Mouse (Mus musculus) embryonic facial prominence, embryonic 15.5 days (tissue): ENCODE measurements around the gene Fndc7. TPM values are rescaled to one million over a fixed set of nuclear protein-coding genes. Genes with fewer than 3 reads are reported as not detected.
A peak's percentile ranks its signal among the peaks of the same experiment; 100 is the strongest.
"Not testable (repeated sequence)": the region's sequence is repeated elsewhere in the genome, so short reads cannot be mapped to it uniquely, and the experiment has no call there.

Source experiments
- ATAC-seq: fragments of 200-750 bp; cut with Nextera tagmentation; 2 replicates; pipeline ENCODE4 v1.8.0; 2017; ENCODE audit warnings: low read depth, moderate TSS enrichment; ENCODE audit not compliant: insufficient number of reproducible peaks, low FRiP score, low TSS enrichment
- H3K27ac ChIP-seq: fragments of 300-500 bp; sonication (generic); replicated peaks from 2 replicates; pipeline ENCODE4 v1.5.1; 2015; ENCODE audit warnings: mild to moderate bottlenecking, inconsistent platforms
- H3K27me3 ChIP-seq: fragments of 300-500 bp; sonication (generic); 2 replicates; pipeline ENCODE4 v1.6.1; 2015; ENCODE audit warnings: inconsistent platforms
- H3K36me3 ChIP-seq: fragments of 300-500 bp; sonication (generic); 2 replicates; pipeline ENCODE4 v1.6.1; 2015; ENCODE audit warnings: mild to moderate bottlenecking, inconsistent platforms
- H3K4me1 ChIP-seq: fragments of 300-500 bp; sonication (generic); 2 replicates; pipeline ENCODE4 v1.6.1; 2015; ENCODE audit warnings: inconsistent platforms
- H3K4me2 ChIP-seq: fragments of 300-500 bp; sonication (generic); replicated peaks from 2 replicates; pipeline ENCODE4 v1.6.1; 2015; ENCODE audit warnings: mild to moderate bottlenecking, inconsistent platforms
- H3K4me3 ChIP-seq: fragments of 300-500 bp; sonication (generic); replicated peaks from 2 replicates; pipeline ENCODE4 v1.5.1; 2015; ENCODE audit warnings: mild to moderate bottlenecking, inconsistent platforms
- H3K9ac ChIP-seq: fragments of 300-500 bp; sonication (generic); 2 replicates; pipeline ENCODE4 v1.6.1; 2015; ENCODE audit warnings: inconsistent platforms
- H3K9me3 ChIP-seq: fragments of 300-500 bp; sonication (generic); replicated peaks from 2 replicates; pipeline ENCODE4 v1.6.1; 2016; ENCODE audit warnings: inconsistent platforms
- WGBS: fragments of 180-500 bp; shearing (Covaris S2); methylation state at CpG from one replicate; pipeline ENCODE4 v1.1.7; 2015; 5-methylcytosine and 5-hydroxymethylcytosine counted together
- polyA plus RNA-seq: library from polyadenylated mRNA; unstranded; fragments of >200 nt; fragmentation: Nextera tagmentation; extraction: Ambion mirVana; gene quantifications from 2 replicates; pipeline ENCODE4 v1.2.1, GENCODE M21; 2015

Gene Fndc7
- polyA plus RNA-seq, 1 experiment from 2014 or later, result 0.94 TPM

DNA sequence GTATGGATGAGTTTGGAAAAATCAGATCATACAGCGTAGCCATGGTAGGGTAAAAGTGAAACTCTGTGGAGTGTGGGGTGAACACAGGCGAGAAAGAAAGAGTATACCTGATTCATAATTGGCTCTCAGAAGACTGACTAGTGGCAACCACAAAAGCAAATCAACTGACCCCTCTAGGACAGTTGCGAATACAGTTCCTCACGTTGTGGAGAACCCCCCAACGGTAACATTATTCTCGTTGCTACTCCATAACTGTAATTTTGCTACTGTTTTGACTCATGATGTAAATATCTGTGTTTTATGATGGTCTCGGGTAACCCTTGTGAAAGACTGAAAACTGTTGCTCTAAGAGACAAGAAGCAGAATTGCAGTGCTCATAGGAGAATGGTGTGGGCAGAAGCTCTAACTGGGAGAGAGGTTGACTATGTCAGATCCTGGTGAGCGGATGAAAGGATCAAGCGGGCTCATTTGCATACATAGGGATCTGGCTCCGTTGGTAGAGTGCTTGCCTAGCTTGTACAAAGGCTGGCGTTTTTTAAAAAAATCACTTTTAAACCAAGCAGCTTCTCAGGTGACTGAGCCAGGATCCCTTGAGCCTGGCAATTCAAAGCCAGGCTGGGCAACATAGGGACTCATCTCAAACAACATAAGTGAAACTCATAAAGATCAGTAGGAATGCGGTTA, 2.7 kb downstream of the Fndc7 start:
- no peak for ATAC-seq
- H3K36me3 ChIP-seq, result no peaks in the 10 kb centered on the region
- H3K9me3 ChIP-seq, result no peaks in the 10 kb centered on the region
- no peak overlapping the region for H3K9ac ChIP-seq
- H3K4me2 ChIP-seq, result no peak overlapping the region
- H3K4me3 ChIP-seq, result no peak overlapping the region
- H3K27me3 ChIP-seq, result no peaks in the 10 kb centered on the region
- no peak overlapping the region for H3K27ac ChIP-seq
- H3K4me1 ChIP-seq, result no peaks in the 10 kb centered on the region; the same call in 1 of the 2 replicates
- WGBS, result 70% methylated on average over 12 of the region's 12 CpGs

DNA sequence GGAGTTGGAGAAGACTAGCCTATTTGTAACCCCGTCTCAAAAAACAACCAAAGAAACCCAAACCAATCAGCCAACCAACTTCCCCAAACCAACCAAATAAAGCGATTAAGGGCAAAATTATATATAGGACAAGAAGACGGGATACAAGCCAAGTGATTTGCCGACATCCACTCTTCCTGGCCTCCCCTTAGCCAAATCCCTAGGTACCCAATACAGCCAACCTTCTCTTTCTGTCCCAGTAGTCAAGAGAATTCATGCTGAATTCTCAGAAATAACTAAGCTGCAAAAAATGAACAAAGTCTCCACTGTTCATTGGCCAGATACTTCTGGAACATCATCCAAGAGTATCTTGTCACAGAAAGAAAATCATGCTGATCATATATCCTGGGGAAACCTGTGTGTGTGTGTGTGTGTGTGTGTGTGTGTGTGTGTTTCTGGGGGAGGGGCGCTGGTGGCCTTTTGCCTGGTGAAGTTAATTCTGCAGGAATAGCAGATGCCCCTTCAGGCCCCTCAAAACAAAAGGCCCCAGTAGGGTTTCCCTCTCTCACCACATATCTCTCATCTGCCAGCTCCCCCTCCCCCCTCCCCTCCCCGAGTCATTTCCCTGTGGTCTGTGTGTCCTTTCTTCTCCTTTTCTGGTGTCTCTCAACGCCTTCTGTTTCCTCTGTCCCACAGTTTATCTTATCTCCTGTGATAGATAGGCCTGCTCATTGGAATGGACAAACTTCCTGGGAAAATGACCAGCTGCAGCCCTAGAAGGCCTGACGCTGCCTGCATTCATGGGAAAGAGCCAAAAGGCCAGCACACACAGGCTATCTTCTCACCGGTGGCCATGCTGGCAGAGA, 3.9 kb downstream of the Fndc7 start:
- ATAC-seq, result no peak
- Histone ChIP-seq H3K9ac (no peak overlapping the region), H3K27ac (no peak overlapping the region), H3K9me3 (no peaks in the 10 kb centered on the region), H3K4me3 (no peak overlapping the region), H3K27me3 (no peaks in the 10 kb centered on the region), H3K36me3 (no peaks in the 10 kb centered on the region), H3K4me2 (no peak overlapping the region), H3K4me1 (peaks cover 5% of the 10 kb centered on the region)
- WGBS, result 53% methylated on average over 9 of the region's 9 CpGs

DNA sequence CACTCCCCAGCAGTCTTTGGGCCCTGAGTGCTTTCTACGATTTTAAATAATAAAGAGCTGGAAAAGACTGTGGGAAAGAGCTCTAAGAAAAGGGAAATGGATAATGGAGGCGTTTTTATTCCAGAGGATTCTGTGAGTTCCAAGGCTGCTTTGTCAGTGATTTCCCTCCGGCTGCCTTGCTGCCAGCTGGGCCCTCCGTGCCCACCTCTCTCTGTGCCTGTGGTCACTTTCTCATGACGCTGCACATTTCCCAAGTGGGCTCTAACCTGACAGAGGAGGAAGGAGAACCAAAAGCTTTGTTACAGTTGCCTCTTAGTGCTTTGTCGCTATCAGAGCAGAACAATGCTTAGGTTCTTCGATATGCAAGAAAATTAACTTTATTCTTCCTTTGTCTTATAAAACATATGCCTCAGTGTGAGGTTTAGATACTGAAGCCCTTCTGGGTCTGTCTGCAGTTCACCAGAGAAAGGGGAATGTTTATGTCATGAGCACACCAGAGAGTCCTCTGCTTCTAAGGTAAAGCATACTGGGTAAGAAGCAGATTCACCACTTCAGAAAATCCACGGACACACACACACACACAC, 5.0 kb downstream of the Fndc7 start:
- WGBS, result 67% methylated on average over 8 of the region's 8 CpGs
- Histone ChIP-seq H3K4me1 (peaks cover 11% of the 10 kb centered on the region), H3K27me3 (no peaks in the 10 kb centered on the region), H3K4me2 (no peak overlapping the region), H3K36me3 (no peaks in the 10 kb centered on the region), H3K27ac (no peak overlapping the region), H3K9me3 (no peaks in the 10 kb centered on the region), H3K4me3 (no peak overlapping the region), H3K9ac (no peak overlapping the region)
- ATAC-seq, result no peak

DNA sequence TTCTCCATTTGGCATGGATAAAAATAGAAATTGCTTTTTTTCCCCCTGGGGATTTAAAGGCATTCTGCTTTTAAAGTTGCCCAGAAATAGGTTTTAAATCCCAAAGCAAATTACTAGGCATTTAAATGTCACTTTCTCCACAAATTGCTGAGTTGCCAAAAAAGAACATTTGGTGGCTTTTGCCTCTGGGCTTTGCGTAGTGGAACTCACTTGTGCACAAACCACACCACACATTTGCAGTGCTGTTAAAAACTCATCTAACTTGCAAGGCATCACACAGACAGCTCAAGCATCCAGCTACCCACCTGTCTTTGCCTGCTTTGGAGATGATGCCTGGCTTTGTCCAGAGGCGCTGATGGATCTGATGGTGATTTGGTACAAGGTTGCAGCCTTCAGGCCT, 6.7 kb downstream of the Fndc7 start:
- peaks cover 19% of the 10 kb centered on the region for H3K4me1 ChIP-seq
- no peak overlapping the region for H3K4me3 ChIP-seq
- H3K36me3 ChIP-seq, result no peaks in the 10 kb centered on the region
- H3K9me3 ChIP-seq, result no peaks in the 10 kb centered on the region
- no peaks in the 10 kb centered on the region for H3K27me3 ChIP-seq
- WGBS, result 58% methylated on average over 2 of the region's 2 CpGs
- H3K9ac ChIP-seq, result no peak overlapping the region
- no peak overlapping the region for H3K27ac ChIP-seq
- no peak overlapping the region for H3K4me2 ChIP-seq
- ATAC-seq, result no peak

DNA sequence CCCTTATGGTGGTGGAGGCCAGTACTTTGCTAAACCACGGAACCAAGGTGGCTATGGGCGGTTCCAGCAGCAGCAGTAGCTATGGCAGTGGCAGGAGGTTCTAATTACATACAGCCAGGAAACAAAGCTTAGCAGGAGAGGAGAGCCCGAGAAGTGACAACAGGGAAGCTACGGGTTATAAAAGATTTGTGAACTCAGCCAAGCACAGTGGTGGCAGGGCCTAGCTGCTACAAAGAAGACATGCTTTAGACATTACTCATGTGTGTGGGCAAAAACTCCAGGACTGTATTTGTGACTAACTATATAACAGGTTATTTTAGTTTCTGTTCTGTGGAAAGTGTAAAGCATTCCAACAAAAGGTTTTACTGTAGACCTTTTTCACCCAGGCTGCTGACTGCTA, 7.9 kb downstream of the Fndc7 start:
- H3K9ac ChIP-seq, H3K4me2 ChIP-seq, ATAC-seq, H3K36me3 ChIP-seq, H3K4me3 ChIP-seq, H3K9me3 ChIP-seq, H3K27me3 ChIP-seq: not testable (repeated sequence)
- Histone ChIP-seq H3K27ac (peak overlapping the region; percentile 59; the same call in 1 of the 2 replicates), H3K4me1 (peaks cover 19% of the 10 kb centered on the region)
- 25% methylated on average over 4 of the region's 4 CpGs for WGBS

DNA sequence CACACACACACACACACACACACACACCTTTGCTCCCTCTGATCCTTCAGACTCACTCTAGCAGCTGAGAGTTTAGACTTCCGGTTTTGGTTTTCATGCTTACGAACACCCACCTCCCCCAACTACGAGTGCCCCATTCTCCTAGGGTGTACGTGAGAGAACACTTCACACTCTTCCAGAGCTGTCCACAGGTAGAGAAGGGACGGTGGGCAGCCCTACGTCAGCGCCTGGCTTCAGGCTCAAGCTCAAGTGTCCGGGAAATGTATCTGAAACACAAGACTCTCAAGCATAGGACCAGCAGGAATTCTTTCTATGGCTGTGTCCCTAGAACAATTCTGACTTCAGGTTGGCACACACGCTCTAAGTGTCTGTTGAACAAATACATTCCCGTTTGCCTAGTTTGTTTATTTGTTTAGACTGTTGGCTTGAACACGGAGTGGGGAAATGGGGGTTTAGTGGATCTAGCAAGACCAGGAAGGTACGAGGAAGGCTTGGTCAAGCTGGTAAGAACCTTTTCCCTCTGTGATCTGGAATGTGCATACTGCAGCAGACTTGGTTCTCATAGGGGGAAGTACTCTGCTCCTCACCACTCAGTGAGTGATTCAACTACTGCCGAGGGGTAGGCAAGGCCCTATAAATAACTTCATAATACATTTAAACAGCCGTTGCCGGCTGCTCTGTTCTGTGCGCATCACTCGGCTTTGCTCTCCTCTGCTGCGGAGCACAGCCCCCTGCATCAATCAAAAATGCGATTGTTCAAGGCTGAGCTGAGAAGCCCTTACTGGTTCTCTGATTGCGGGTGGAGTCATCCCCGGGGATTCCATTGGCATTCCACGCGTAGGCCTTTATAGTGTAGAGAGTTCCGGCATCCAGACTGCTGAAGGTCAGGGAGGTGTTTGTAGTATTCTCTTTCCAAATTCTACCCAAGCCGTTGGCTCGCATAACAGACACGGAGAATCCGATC, 9.0 kb downstream of the Fndc7 start:
- peak; percentile 73; the same call in 1 of the 2 replicates for ATAC-seq
- Histone ChIP-seq H3K36me3 (no peaks in the 10 kb centered on the region), H3K9me3 (no peaks in the 10 kb centered on the region), H3K27ac (peak overlapping the region; percentile 59), H3K27me3 (no peaks in the 10 kb centered on the region), H3K4me3 (no peak overlapping the region), H3K4me2 (no peak overlapping the region), H3K4me1 (peaks cover 19% of the 10 kb centered on the region), H3K9ac (no peak overlapping the region)
- 55% methylated on average over 28 of the region's 28 CpGs for WGBS

DNA sequence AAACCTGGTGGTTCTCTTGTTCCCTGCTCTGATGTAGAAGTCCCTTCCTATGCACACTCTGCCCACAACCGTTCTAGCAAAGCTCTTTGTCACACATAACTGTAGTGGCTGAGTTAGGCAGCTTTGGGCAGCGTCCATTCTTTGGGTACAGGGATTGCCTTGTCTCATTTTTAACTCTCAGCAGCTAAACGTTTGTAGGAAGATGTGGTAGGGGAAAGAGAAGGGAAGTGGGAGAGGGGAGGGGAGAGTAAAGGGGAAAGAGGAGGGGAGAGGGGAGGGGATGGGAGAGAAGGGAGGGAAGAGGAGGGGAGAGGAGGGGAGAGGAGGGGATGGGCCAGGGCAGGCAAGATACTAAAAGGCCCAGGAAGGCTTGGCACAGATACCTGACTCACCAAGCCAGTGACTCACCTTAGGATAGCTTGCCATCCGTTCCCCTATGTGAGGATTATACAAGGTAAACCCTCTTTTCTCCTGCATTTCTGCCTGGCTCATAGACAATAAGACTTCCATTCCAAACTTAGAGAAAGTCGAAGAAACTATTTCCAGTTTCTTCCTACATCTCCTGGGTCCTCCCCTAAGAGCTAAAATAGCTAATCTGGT, 9.9 kb downstream of the Fndc7 start:
- Histone ChIP-seq H3K27me3 (no peaks in the 10 kb centered on the region), H3K4me3 (no peak overlapping the region), H3K4me1 (peaks cover 19% of the 10 kb centered on the region), H3K27ac (0 out of 2 replicates have a peak overlapping the region, but pooled peaks have one; percentile 3), H3K4me2 (no peak overlapping the region), H3K36me3 (no peaks in the 10 kb centered on the region), H3K9me3 (no peaks in the 10 kb centered on the region), H3K9ac (no peak overlapping the region)
- WGBS, result 52% methylated on average over 5 of the region's 5 CpGs
- no peak for ATAC-seq

DNA sequence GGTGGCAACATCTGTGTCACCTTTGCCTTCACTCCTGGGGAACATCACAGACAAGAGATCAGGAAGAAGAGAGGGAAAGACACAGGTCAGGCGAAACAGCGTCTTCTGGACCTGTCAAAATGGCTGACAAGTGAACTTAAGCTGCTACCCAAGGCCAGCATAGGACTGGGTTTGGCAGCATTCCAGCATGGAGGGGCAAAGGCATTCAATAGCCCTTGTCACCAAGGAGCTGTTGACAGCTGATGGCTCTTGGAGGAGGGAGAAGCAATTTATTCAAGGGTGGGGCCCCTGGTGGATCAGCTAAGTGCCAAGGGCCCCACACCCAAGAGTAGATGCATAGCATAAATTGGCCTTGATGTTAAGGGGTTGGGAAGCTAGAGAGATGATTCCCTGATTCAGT, 10.7 kb downstream of the Fndc7 start:
- 67% methylated on average over 2 of the region's 2 CpGs for WGBS
- peaks cover 19% of the 10 kb centered on the region for H3K4me1 ChIP-seq
- no peak overlapping the region for H3K4me3 ChIP-seq
- no peak overlapping the region for H3K27ac ChIP-seq
- no peaks in the 10 kb centered on the region for H3K27me3 ChIP-seq
- H3K36me3 ChIP-seq, result no peaks in the 10 kb centered on the region
- H3K4me2 ChIP-seq, result no peak overlapping the region
- no peak overlapping the region for H3K9ac ChIP-seq
- H3K9me3 ChIP-seq, result no peaks in the 10 kb centered on the region
- no peak for ATAC-seq

DNA sequence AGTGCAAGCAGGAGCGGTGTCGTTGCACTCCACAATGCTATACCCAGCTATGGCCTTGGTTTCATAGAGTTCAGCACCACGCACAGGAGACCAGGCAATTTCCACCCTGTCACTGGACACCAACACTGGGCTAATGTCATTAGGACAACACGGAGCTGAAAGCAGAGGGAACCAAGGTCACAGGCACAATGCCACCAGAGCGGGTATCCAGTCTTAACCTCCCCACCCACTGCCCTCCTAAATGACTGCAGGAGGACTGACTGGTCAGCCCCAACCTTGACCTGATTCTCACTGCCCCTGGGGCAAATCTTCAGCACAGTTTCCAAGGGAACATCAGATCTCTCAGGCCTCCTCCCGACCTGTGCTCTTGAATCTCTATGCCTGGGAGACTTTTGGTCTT, 19.2 kb downstream of the Fndc7 start:
- Histone ChIP-seq H3K9ac (no peak overlapping the region), H3K4me3 (no peak overlapping the region), H3K4me2 (no peak overlapping the region), H3K9me3 (no peaks in the 10 kb centered on the region), H3K4me1 (no peaks in the 10 kb centered on the region), H3K27ac (no peak overlapping the region), H3K27me3 (no peaks in the 10 kb centered on the region), H3K36me3 (no peaks in the 10 kb centered on the region)
- 72% methylated on average over 6 of the region's 6 CpGs for WGBS
- ATAC-seq, result no peak

DNA sequence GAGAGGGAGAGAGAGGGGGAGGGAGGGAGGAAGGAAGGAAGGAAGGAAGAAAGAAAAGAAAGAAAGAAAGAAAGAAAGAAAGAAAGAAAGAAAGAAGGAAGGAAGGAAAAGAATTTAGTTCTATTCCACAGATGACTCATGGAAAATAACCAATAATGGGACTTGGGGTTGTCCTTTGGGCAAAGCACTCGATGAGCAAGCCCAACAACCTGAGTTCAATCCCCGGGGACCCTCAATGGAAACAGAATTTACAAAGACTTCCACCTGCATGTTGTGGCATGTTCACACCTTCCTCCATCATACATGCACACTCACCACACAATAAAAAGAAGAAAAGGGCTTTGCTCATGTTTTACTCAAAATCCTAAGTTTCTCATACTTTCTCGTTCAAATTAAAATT, 22.4 kb downstream of the Fndc7 start:
- H3K4me3 ChIP-seq, result no peak overlapping the region
- no peaks in the 10 kb centered on the region for H3K36me3 ChIP-seq
- no peaks in the 10 kb centered on the region for H3K27me3 ChIP-seq
- WGBS, result 86% methylated on average over 3 of the region's 3 CpGs
- no peak overlapping the region for H3K9ac ChIP-seq
- no peak overlapping the region for H3K4me2 ChIP-seq
- no peaks in the 10 kb centered on the region for H3K9me3 ChIP-seq
- no peak overlapping the region for H3K27ac ChIP-seq
- no peak for ATAC-seq
- H3K4me1 ChIP-seq, result no peaks in the 10 kb centered on the region
